8 mouse cellular contexts compared by ENCODE assay signal in genomic region chr12:106055799-106056198, GRCm38 (mm10). TPM values are rescaled to one million over a fixed set of nuclear protein-coding genes. Genes with fewer than 3 reads are reported as not detected.
A peak's percentile ranks its signal among the peaks of the same experiment; 100 is the strongest.
DNase-seq lines count a peak whose midpoint lies in the region; ATAC-seq and TF ChIP-seq lines count a peak whose summit lies in the region.

No protein-coding gene starts in this region.

- H3K4me1 ChIP-seq in embryonic facial prominence, embryonic 11.5 days (ENCODE audit: control insufficient read depth, insufficient read depth, low read length), result no peaks in the 10 kb centered on the region
- H3K4me1 ChIP-seq in thymus, adult 2 months (replicated peaks; ENCODE audit: control insufficient read depth, insufficient read depth, low read length), result no peaks in the 10 kb centered on the region

- no peak overlapping the region for H3K4me3 ChIP-seq in embryonic facial prominence, embryonic 11.5 days (ENCODE audit: low read depth, low read length)
- no peak overlapping the region for H3K4me3 ChIP-seq in thymus, adult 2 months (ENCODE audit: control insufficient read depth, insufficient read depth, low read length)

- ATAC-seq in embryonic facial prominence, embryonic 11.5 days (replicated peaks; ENCODE audit: insufficient number of reproducible peaks, low FRiP score, low TSS enrichment, low read depth), result 0 out of 2 replicates have a peak, but pooled peaks have one; percentile 62

- H3K9ac ChIP-seq in embryonic facial prominence, embryonic 11.5 days (replicated peaks; ENCODE audit: low read length), result no peak overlapping the region

- H3K27ac ChIP-seq in embryonic facial prominence, embryonic 11.5 days (replicated peaks; ENCODE audit: low read depth, low read length), result no peak overlapping the region
- H3K27ac ChIP-seq in thymus, adult 2 months (ENCODE audit: control insufficient read depth, insufficient read depth, low read length), result no peak overlapping the region

- TF ChIP-seq CTCF in thymus, adult 2 months (IDR thresholded peaks at IDR 0.05; ENCODE audit: borderline replicate concordance, control insufficient read depth, extremely low read depth, insufficient read depth, low read length, poor library complexity), result peak; percentile 57; the same call in 1 of the 2 replicates

- H3K4me2 ChIP-seq in embryonic facial prominence, embryonic 11.5 days (ENCODE audit: low read depth, low read length), result no peak overlapping the region

- H3K27me3 ChIP-seq in embryonic facial prominence, embryonic 11.5 days (ENCODE audit: control insufficient read depth, insufficient read depth, low read length), result no peaks in the 10 kb centered on the region
- no peaks in the 10 kb centered on the region for H3K27me3 ChIP-seq in thymus, adult 2 months (ENCODE audit: control insufficient read depth, insufficient read depth, low read length)

- H3K9me3 ChIP-seq in embryonic facial prominence, embryonic 11.5 days (replicated peaks; ENCODE audit: control insufficient read depth, low read length), result no peaks in the 10 kb centered on the region

- WGBS in embryonic facial prominence, embryonic 11.5 days, result 52% methylated on average over 6 of the region's 6 CpGs
- 44% methylated on average over 6 of the region's 6 CpGs for WGBS in thymus, adult 2 months

- peak; percentile 70 to 72 for DNase-seq in CD8-positive naive resting alpha-beta T cell, adult 2 months (ENCODE audit: low read depth in 2 of 2, low spot score in 2 of 2)
- peak; percentile 83 to 88 for DNase-seq in adrenal gland, postnatal 36 days
- peak; percentile 89 for DNase-seq in embryonic facial prominence, embryonic 11.5 days (ENCODE audit: low spot score)
- peak; percentile 73 for DNase-seq in heart, adult 8-10 months (ENCODE audit: low spot score)
- peak; percentile 93 for DNase-seq in layer of hippocampus, adult 11-12 months (ENCODE audit: low spot score)
- peak; percentile 74 to 75 for DNase-seq in lung, adult 18-20 months
- DNase-seq in ovary, adult 18-20 months (ENCODE audit: low spot score), result peak; percentile 31
- DNase-seq in thymus, adult 2 months, result peak; percentile 81

- no peak for TF ChIP-seq POLR2A in thymus, adult 2 months (IDR thresholded peaks at IDR 0.05; ENCODE audit: control insufficient read depth, extremely low read depth, insufficient read depth, low read length, poor library complexity)

- H3K36me3 ChIP-seq in embryonic facial prominence, embryonic 11.5 days (replicated peaks; ENCODE audit: control insufficient read depth, insufficient read depth, low read depth, low read length), result no peaks in the 10 kb centered on the region; the same call in 1 of the 2 replicates
- H3K36me3 ChIP-seq in thymus, adult 2 months (ENCODE audit: control insufficient read depth, insufficient read depth, low read length), result peaks cover 5% of the 10 kb centered on the region

RNA-seq across cellular contexts. Expression of gene Vrk1, which starts 45.8 kb away (rescaled TPM):
- 10 to 100 TPM; 16.1 to 21.6 TPM for total RNA-seq in adrenal gland, postnatal 36 days (2021)
- 105 and 115 TPM in 2 replicates for polyA plus RNA-seq in embryonic facial prominence, embryonic 11.5 days (2014; fragmentation: Nextera tagmentation; extraction: Ambion mirVana)
- total RNA-seq in heart, adult 8-10 months (2022), result 1 to 10 TPM; 6.9 to 9.5 (median 8.2) TPM
- polyA plus RNA-seq in thymus, adult 2 months (2012; rRNA removed), result 15.8 and 16.1 TPM in 2 replicates

Comparison
In these comparisons a context has a peak if more than half of its experiments do, and no peak if none do; other contexts are left out.
1. DNase-seq: peak in every context shown above with its lines; median percentile 93 in layer of hippocampus, adult 11-12 months; 89 in embryonic facial prominence, embryonic 11.5 days; 86 in adrenal gland, postnatal 36 days; 81 in thymus, adult 2 months; 74 in lung, adult 18-20 months; 73 in heart, adult 8-10 months; 71 in CD8-positive naive resting alpha-beta T cell, adult 2 months; 31 in ovary, adult 18-20 months.